Comparison of ENCODE assay signal across 18 mouse cellular contexts in genomic region chr14:24876508-24876907, GRCm38 (mm10).
DNase-seq lines count a peak whose midpoint lies in the region; ATAC-seq lines count a peak whose summit lies in the region.
"Had no signal": no experiment of that assay in that cellular context is flagged by ENCODE, and none has a peak within 500 bp of the region (broad histone marks: within the 10 kb centered on the region; RNA-seq: fewer than 3 reads in every experiment).

No protein-coding gene starts in this region.

- no peak for DNase-seq in midbrain, embryonic 10.5 days (ENCODE audit: low spot score)
- DNase-seq in layer of hippocampus, postnatal 10 days (ENCODE audit: low spot score in 2 of 2): no peak
- DNase-seq: adrenal gland, postnatal 25 days; B cell, adult 2 months; cerebellum, adult 8-10 months; kidney, adult 11 months; kidney, postnatal 10 days; liver, postnatal 0 days had no signal

- no peaks in the 10 kb centered on the region for H3K36me3 ChIP-seq in forebrain, embryonic 12.5 days (replicated peaks)
- H3K36me3 ChIP-seq in forebrain, embryonic 15.5 days: no peaks in the 10 kb centered on the region
- no peaks in the 10 kb centered on the region for H3K36me3 ChIP-seq in midbrain, embryonic 10.5 days
- no peaks in the 10 kb centered on the region for H3K36me3 ChIP-seq in midbrain, embryonic 16.5 days (ENCODE audit: control insufficient read depth, insufficient read depth, low read length)
- no peaks in the 10 kb centered on the region for H3K36me3 ChIP-seq in limb, embryonic 13.5 days
- H3K36me3 ChIP-seq in neural tube, embryonic 15.5 days: no peaks in the 10 kb centered on the region
- H3K36me3 ChIP-seq: hindbrain, embryonic 15.5 days had no signal

- H3K4me1 ChIP-seq in forebrain, embryonic 12.5 days: peaks cover 21% of the 10 kb centered on the region
- peaks cover 21% of the 10 kb centered on the region for H3K4me1 ChIP-seq in forebrain, embryonic 15.5 days
- H3K4me1 ChIP-seq in midbrain, embryonic 10.5 days: peaks cover 25% of the 10 kb centered on the region
- peaks cover 18% of the 10 kb centered on the region for H3K4me1 ChIP-seq in midbrain, embryonic 16.5 days (ENCODE audit: control insufficient read depth, insufficient read depth, low read length)
- peaks cover 8% of the 10 kb centered on the region; the same call in 1 of the 2 replicates for H3K4me1 ChIP-seq in limb, embryonic 13.5 days
- H3K4me1 ChIP-seq in neural tube, embryonic 15.5 days: peaks cover 19% of the 10 kb centered on the region

- no peaks in the 10 kb centered on the region for H3K27me3 ChIP-seq in forebrain, embryonic 12.5 days
- H3K27me3 ChIP-seq in forebrain, embryonic 15.5 days: no peaks in the 10 kb centered on the region
- H3K27me3 ChIP-seq in midbrain, embryonic 10.5 days (ENCODE audit: low read depth, poor library complexity, severe bottlenecking): no peaks in the 10 kb centered on the region
- H3K27me3 ChIP-seq in midbrain, embryonic 16.5 days (ENCODE audit: control insufficient read depth, insufficient read depth, low read depth, low read length): no peaks in the 10 kb centered on the region
- H3K27me3 ChIP-seq in limb, embryonic 13.5 days: no peaks in the 10 kb centered on the region
- H3K27me3 ChIP-seq in neural tube, embryonic 15.5 days (replicated peaks): no peaks in the 10 kb centered on the region
- H3K27me3 ChIP-seq: hindbrain, embryonic 15.5 days; Patski had no signal

- H3K4me3 ChIP-seq in forebrain, embryonic 12.5 days (replicated peaks): no peak overlapping the region
- no peak overlapping the region for H3K4me3 ChIP-seq in forebrain, embryonic 15.5 days
- H3K4me3 ChIP-seq in midbrain, embryonic 10.5 days: no peak overlapping the region
- H3K4me3 ChIP-seq in midbrain, embryonic 16.5 days (ENCODE audit: low read depth, low read length): no peak overlapping the region
- no peak overlapping the region for H3K4me3 ChIP-seq in limb, embryonic 13.5 days
- H3K4me3 ChIP-seq in neural tube, embryonic 15.5 days (replicated peaks): no peak overlapping the region
- H3K4me3 ChIP-seq: gastrocnemius, adult 2 months; hindbrain, embryonic 15.5 days; layer of hippocampus, adult 2 months had no signal

- no peak overlapping the region for H3K9ac ChIP-seq in forebrain, embryonic 12.5 days
- no peak overlapping the region for H3K9ac ChIP-seq in forebrain, embryonic 15.5 days (replicated peaks)
- H3K9ac ChIP-seq in midbrain, embryonic 16.5 days (ENCODE audit: low read depth, low read length): no peak overlapping the region
- H3K9ac ChIP-seq in limb, embryonic 13.5 days: no peak overlapping the region
- no peak overlapping the region for H3K9ac ChIP-seq in neural tube, embryonic 15.5 days (replicated peaks)
- H3K9ac ChIP-seq: hindbrain, embryonic 15.5 days; liver, postnatal 0 days had no signal

- H3K27ac ChIP-seq in forebrain, embryonic 12.5 days: 0 out of 2 replicates have a peak overlapping the region, but pooled peaks have one; percentile 42
- H3K27ac ChIP-seq in forebrain, embryonic 15.5 days (replicated peaks): no peak overlapping the region
- H3K27ac ChIP-seq in midbrain, embryonic 10.5 days (replicated peaks): peak overlapping the region; percentile 19
- no peak overlapping the region; the same call in 1 of the 2 replicates for H3K27ac ChIP-seq in midbrain, embryonic 16.5 days (ENCODE audit: low read length)
- H3K27ac ChIP-seq in limb, embryonic 13.5 days: 0 out of 2 replicates have a peak overlapping the region, but pooled peaks have one; percentile 33
- peak overlapping the region; percentile 23; the same call in 1 of the 2 replicates for H3K27ac ChIP-seq in neural tube, embryonic 15.5 days (replicated peaks)
- H3K27ac ChIP-seq: gastrocnemius, adult 2 months; hindbrain, embryonic 15.5 days; layer of hippocampus, adult 2 months had no signal

- no peaks in the 10 kb centered on the region for H3K9me3 ChIP-seq in forebrain, embryonic 12.5 days
- no peaks in the 10 kb centered on the region for H3K9me3 ChIP-seq in forebrain, embryonic 15.5 days
- H3K9me3 ChIP-seq in midbrain, embryonic 10.5 days (replicated peaks): no peaks in the 10 kb centered on the region
- H3K9me3 ChIP-seq in midbrain, embryonic 16.5 days (replicated peaks; ENCODE audit: control insufficient read depth, low read length, poor library complexity, severe bottlenecking): no peaks in the 10 kb centered on the region
- no peaks in the 10 kb centered on the region for H3K9me3 ChIP-seq in limb, embryonic 13.5 days
- no peaks in the 10 kb centered on the region for H3K9me3 ChIP-seq in neural tube, embryonic 15.5 days (replicated peaks)
- H3K9me3 ChIP-seq: hindbrain, embryonic 15.5 days had no signal

- ATAC-seq in forebrain, embryonic 12.5 days (ENCODE audit: low FRiP score): no peak
- ATAC-seq in forebrain, embryonic 15.5 days (replicated peaks): no peak
- ATAC-seq in midbrain, embryonic 16.5 days: no peak
- no peak for ATAC-seq in limb, embryonic 13.5 days (ENCODE audit: low FRiP score, low read depth)
- ATAC-seq in neural tube, embryonic 15.5 days (ENCODE audit: low FRiP score): no peak
- ATAC-seq: activated CD4-positive, CD25-positive, alpha-beta regulatory T cell, adult 4 months; liver, postnatal 0 days; Patski had no signal

- H3K4me2 ChIP-seq in forebrain, embryonic 12.5 days: no peak overlapping the region
- no peak overlapping the region for H3K4me2 ChIP-seq in forebrain, embryonic 15.5 days (replicated peaks)
- H3K4me2 ChIP-seq in midbrain, embryonic 16.5 days (ENCODE audit: low read length): no peak overlapping the region
- H3K4me2 ChIP-seq in limb, embryonic 13.5 days (replicated peaks): no peak overlapping the region
- no peak overlapping the region for H3K4me2 ChIP-seq in neural tube, embryonic 15.5 days
- H3K4me2 ChIP-seq: hindbrain, embryonic 15.5 days had no signal

- WGBS in forebrain, embryonic 12.5 days: 82% methylated on average over 5 of the region's 5 CpGs
- 82% methylated on average over 5 of the region's 5 CpGs for WGBS in forebrain, embryonic 15.5 days
- 85% methylated on average over 5 of the region's 5 CpGs for WGBS in midbrain, embryonic 10.5 days
- WGBS in midbrain, embryonic 16.5 days: 59% methylated on average over 5 of the region's 5 CpGs
- 79% methylated on average over 5 of the region's 5 CpGs for whole genome bisulfite sequencing in limb, embryonic 13.5 days
- 70% methylated on average over 5 of the region's 5 CpGs for WGBS in neural tube, embryonic 15.5 days

Comparison
In these comparisons a context has a peak if more than half of its experiments do, and no peak if none do; other contexts are left out.
1. H3K27ac ChIP-seq: peak in forebrain, embryonic 12.5 days (single experiment), midbrain, embryonic 10.5 days (single experiment), limb, embryonic 13.5 days (single experiment) and neural tube, embryonic 15.5 days (single experiment); none in forebrain, embryonic 15.5 days (single experiment) and midbrain, embryonic 16.5 days (single experiment).